Mouse (Mus musculus): ENCODE data around the gene Olfr96. TPM values are rescaled to one million over a fixed set of nuclear protein-coding genes. Genes with fewer than 3 reads are reported as not detected.
A peak's percentile ranks its signal among the peaks of the same experiment; 100 is the strongest.

Gene Olfr96
- not detected in 2 replicates for polyA plus RNA-seq (2015; fragmentation: Nextera tagmentation; extraction: Ambion mirVana)

GRCm38 (mm10) chr17:37219846-37220245 is at the start of gene Olfr96:
Gene Olfr96 (plus strand): TSS chr17:37220146.
- H3K4me3 ChIP-seq = no peak within 1 kb of the TSS
- WGBS = 48% methylated on average over 4 of the region's 4 CpGs

GRCm38 (mm10) chr17:37185474-37185873 is 34.5 kb upstream of the Olfr96 start:
- no peak for ATAC-seq (replicated peaks; ENCODE audit: insufficient number of reproducible peaks, insufficient read depth, low FRiP score, low read depth)
- Histone ChIP-seq H3K4me3 (no peak overlapping the region), H3K9ac (no peak overlapping the region), H3K4me1 (replicated peaks) (no peaks in the 10 kb centered on the region), H3K36me3 (no peaks in the 10 kb centered on the region), H3K27me3 (no peaks in the 10 kb centered on the region), H3K27ac (no peak overlapping the region), H3K9me3 (replicated peaks) (no peaks in the 10 kb centered on the region), H3K4me2 (no peak overlapping the region)
- WGBS = 28% methylated on average over 6 of the region's 6 CpGs

More at GRCm38 (mm10) chr17:37219846-37220245, at the start of gene Olfr96:
- Histone ChIP-seq H3K9ac (no peak within 1 kb of the TSS), H3K4me2 (no peak within 1 kb of the TSS), H3K27me3 (no peaks in the 10 kb centered on the region), H3K9me3 (replicated peaks) (no peaks in the 10 kb centered on the region), H3K4me1 (replicated peaks) (no peaks in the 10 kb centered on the region), H3K36me3 (no peaks in the 10 kb centered on the region), H3K27ac (no peak within 1 kb of the TSS)
- ATAC-seq (replicated peaks; ENCODE audit: insufficient number of reproducible peaks, insufficient read depth, low FRiP score, low read depth) = no peak

- Histone ChIP-seq H3K27me3 (peaks cover 10% of the 10 kb centered on the region), H3K9ac (no peak overlapping the region), H3K4me1 (replicated peaks) (no peaks in the 10 kb centered on the region), H3K9me3 (replicated peaks) (no peaks in the 10 kb centered on the region), H3K27ac (no peak overlapping the region), H3K4me2 (no peak overlapping the region), H3K4me3 (no peak overlapping the region), H3K36me3 (no peaks in the 10 kb centered on the region)
- no peak for ATAC-seq (replicated peaks; ENCODE audit: insufficient number of reproducible peaks, insufficient read depth, low FRiP score, low read depth)
- 30% methylated on average over 2 of the region's 2 CpGs for WGBS
These were observed 29.2 kb upstream of the Olfr96 start for GRCm38 (mm10) chr17:37190711-37191110.

DNA sequence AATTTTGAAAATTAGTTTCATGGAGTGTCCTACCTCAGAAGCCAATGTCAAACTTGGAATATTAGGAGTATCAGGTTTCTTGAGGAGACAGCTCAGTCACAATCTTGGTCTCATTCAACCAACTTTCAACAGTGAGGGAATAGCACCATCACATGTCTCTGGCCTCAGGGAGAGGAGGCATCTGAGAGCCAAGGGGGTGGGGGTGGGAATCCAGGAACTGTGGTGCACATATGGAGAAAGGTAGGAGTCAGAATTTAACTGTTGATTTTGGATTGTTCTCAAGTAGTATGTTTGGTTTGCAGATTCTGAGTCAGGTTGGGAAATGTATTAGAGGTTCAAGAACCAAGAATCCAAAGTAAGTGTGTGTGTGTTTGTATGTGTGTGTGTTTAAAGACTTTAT is 26.9 kb upstream of the Olfr96 start:
- Histone ChIP-seq H3K4me3 (no peak overlapping the region), H3K36me3 (no peaks in the 10 kb centered on the region), H3K9me3 (replicated peaks) (no peaks in the 10 kb centered on the region), H3K9ac (no peak overlapping the region), H3K27ac (no peak overlapping the region), H3K4me2 (no peak overlapping the region), H3K4me1 (replicated peaks) (peaks cover 11% of the 10 kb centered on the region), H3K27me3 (peaks cover 33% of the 10 kb centered on the region)
- ATAC-seq (replicated peaks; ENCODE audit: insufficient number of reproducible peaks, insufficient read depth, low FRiP score, low read depth) = no peak

DNA sequence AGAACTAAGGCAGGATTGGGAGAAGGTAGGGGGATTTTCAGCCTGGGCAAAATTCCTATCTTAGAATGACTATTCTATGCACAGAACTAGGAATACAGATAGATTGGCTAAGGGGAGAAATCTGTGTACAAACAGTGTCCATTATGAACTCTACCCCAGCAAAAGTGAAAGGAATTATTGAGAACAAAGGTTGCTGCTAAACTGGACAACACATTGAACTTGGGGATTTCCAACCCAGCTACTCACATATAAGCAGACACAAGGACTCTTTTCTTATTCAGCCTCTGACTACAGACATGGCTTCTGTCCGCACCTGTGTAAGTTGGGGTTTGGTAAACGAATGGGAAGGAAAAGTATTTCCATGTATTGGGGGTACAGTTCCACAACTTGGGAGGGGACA is 26.3 kb upstream of the Olfr96 start, which contains the start of gene Ubd:
Gene Ubd (plus strand): TSS at position 237 of the 400 bp plus-strand sequence.
- Histone ChIP-seq H3K27ac (no peak within 1 kb of the TSS), H3K27me3 (peaks cover 40% of the 10 kb centered on the region), H3K9ac (no peak within 1 kb of the TSS), H3K4me1 (replicated peaks) (peaks cover 11% of the 10 kb centered on the region), H3K36me3 (no peaks in the 10 kb centered on the region), H3K9me3 (replicated peaks) (no peaks in the 10 kb centered on the region), H3K4me3 (no peak within 1 kb of the TSS), H3K4me2 (no peak within 1 kb of the TSS)
- WGBS = 80% methylated on average over 2 of the region's 2 CpGs
- ATAC-seq (replicated peaks; ENCODE audit: insufficient number of reproducible peaks, insufficient read depth, low FRiP score, low read depth) = no peak

GRCm38 (mm10) chr17:37194782-37195181 is 25.2 kb upstream of the Olfr96 start:
- Histone ChIP-seq H3K4me2 (no peak overlapping the region), H3K27me3 (peaks cover 48% of the 10 kb centered on the region), H3K4me3 (no peak overlapping the region), H3K9me3 (replicated peaks) (no peaks in the 10 kb centered on the region), H3K27ac (no peak overlapping the region), H3K4me1 (replicated peaks) (peaks cover 11% of the 10 kb centered on the region), H3K36me3 (no peaks in the 10 kb centered on the region), H3K9ac (no peak overlapping the region)
- ATAC-seq (replicated peaks; ENCODE audit: insufficient number of reproducible peaks, insufficient read depth, low FRiP score, low read depth) = no peak
- 81% methylated on average over 5 of the region's 5 CpGs for WGBS

- ATAC-seq (replicated peaks; ENCODE audit: insufficient number of reproducible peaks, insufficient read depth, low FRiP score, low read depth) = 0 out of 2 replicates have a peak, but pooled peaks have one; percentile 22
- H3K36me3 ChIP-seq = no peaks in the 10 kb centered on the region
- peak overlapping the region; percentile 55 for H3K4me3 ChIP-seq
- H3K4me2 ChIP-seq = peak overlapping the region; percentile 93
- peak overlapping the region; percentile 33 for H3K9ac ChIP-seq
- under 1% methylated on average over 73 of the region's 77 CpGs for WGBS
- H3K9me3 ChIP-seq (replicated peaks) = no peaks in the 10 kb centered on the region
- no peak overlapping the region for H3K27ac ChIP-seq
- H3K4me1 ChIP-seq (replicated peaks) = peaks cover 11% of the 10 kb centered on the region
- peaks cover 55% of the 10 kb centered on the region for H3K27me3 ChIP-seq
These were observed 22.9 kb upstream of the Olfr96 start for GRCm38 (mm10) chr17:37196845-37197724.

GRCm38 (mm10) chr17:37200894-37201293 is 19.1 kb upstream of the Olfr96 start, which contains the start of gene Olfr94:
Gene Olfr94 (minus strand): TSS chr17:37200994.
- Histone ChIP-seq H3K4me3 (no peak within 1 kb of the TSS), H3K4me1 (replicated peaks) (peaks cover 11% of the 10 kb centered on the region), H3K4me2 (no peak within 1 kb of the TSS), H3K27ac (no peak within 1 kb of the TSS), H3K36me3 (no peaks in the 10 kb centered on the region), H3K9me3 (replicated peaks) (no peaks in the 10 kb centered on the region), H3K27me3 (peaks cover 43% of the 10 kb centered on the region), H3K9ac (no peak within 1 kb of the TSS)
- 78% methylated on average over 2 of the region's 2 CpGs for WGBS
- no peak for ATAC-seq (replicated peaks; ENCODE audit: insufficient number of reproducible peaks, insufficient read depth, low FRiP score, low read depth)

DNA sequence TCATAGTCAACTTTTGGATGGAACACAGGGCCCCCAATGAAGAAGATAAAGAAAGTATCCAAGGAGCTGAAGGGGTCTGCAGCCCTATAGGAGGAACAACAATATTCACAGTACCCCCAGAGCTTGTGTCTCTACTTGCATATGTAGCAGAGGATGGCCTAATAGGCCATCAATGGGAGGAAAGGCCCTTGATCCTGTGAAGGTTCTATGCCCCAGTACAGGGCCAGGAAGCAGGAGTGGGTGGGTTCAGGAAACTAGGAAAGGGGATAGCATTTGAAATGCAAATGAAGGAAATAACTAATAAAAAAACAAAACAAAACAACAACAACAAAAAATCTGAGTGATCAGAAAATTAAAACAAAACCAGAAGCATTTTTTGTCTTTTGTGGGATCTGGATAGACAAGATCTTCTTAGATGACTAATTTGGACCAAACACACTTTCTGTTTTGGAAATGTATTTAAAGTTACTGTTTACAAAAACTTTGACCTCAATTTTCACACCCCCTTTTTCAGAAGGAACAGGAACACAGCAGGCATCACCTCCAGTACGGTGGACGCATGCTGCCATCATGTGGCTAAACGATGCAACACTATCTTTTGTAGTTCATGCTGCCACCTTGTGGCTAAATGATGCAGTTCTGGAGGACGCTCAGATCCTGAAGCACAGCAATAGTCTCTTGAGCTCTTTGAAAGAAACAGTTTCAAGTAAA is 16.6 kb upstream of the Olfr96 start:
- H3K4me2 ChIP-seq = no peak overlapping the region
- no peak overlapping the region for H3K9ac ChIP-seq
- no peak overlapping the region for H3K27ac ChIP-seq
- no peak overlapping the region for H3K4me3 ChIP-seq
- H3K27me3 ChIP-seq = peaks cover 23% of the 10 kb centered on the region
- no peaks in the 10 kb centered on the region for H3K36me3 ChIP-seq
- H3K9me3 ChIP-seq (replicated peaks) = no peaks in the 10 kb centered on the region
- peak; percentile 22; the same call in 1 of the 2 replicates for ATAC-seq (replicated peaks; ENCODE audit: insufficient number of reproducible peaks, insufficient read depth, low FRiP score, low read depth)
- 0% methylated on average over 4 of the region's 4 CpGs for WGBS
- no peaks in the 10 kb centered on the region for H3K4me1 ChIP-seq (replicated peaks)

- H3K27ac ChIP-seq = no peak overlapping the region
These were observed 16.1 kb upstream of the Olfr96 start for GRCm38 (mm10) chr17:37203917-37204236.

GRCm38 (mm10) chr17:37210884-37211768 is 8.8 kb upstream of the Olfr96 start:
- WGBS = 11% methylated on average over 40 of the region's 40 CpGs
- Histone ChIP-seq H3K4me3 (peak overlapping the region; percentile 17), H3K27me3 (peaks cover 26% of the 10 kb centered on the region), H3K36me3 (no peaks in the 10 kb centered on the region), H3K4me1 (replicated peaks) (peaks cover 5% of the 10 kb centered on the region; the same call in 1 of the 2 replicates), H3K27ac (no peak overlapping the region), H3K9me3 (replicated peaks) (no peaks in the 10 kb centered on the region), H3K9ac (no peak overlapping the region), H3K4me2 (peak overlapping the region; percentile 55)
- ATAC-seq (replicated peaks; ENCODE audit: insufficient number of reproducible peaks, insufficient read depth, low FRiP score, low read depth) = no peak

More at GRCm38 (mm10) chr17:37203917-37204236, 16.1 kb upstream of the Olfr96 start:
- no peak overlapping the region for H3K4me2 ChIP-seq
- H3K4me3 ChIP-seq = no peak overlapping the region
- H3K4me1 ChIP-seq (replicated peaks) = no peaks in the 10 kb centered on the region
- ATAC-seq (replicated peaks; ENCODE audit: insufficient number of reproducible peaks, insufficient read depth, low FRiP score, low read depth) = no peak
- 30% methylated on average over 3 of the region's 3 CpGs for whole genome bisulfite sequencing
- H3K27me3 ChIP-seq = peaks cover 17% of the 10 kb centered on the region
- no peaks in the 10 kb centered on the region for H3K9me3 ChIP-seq (replicated peaks)
- H3K36me3 ChIP-seq = no peaks in the 10 kb centered on the region
- H3K9ac ChIP-seq = no peak overlapping the region
